Mouse (Mus musculus): Measurements from ENCODE around the gene Gm34302. TPM values are rescaled to one million over a fixed set of nuclear protein-coding genes. Genes with fewer than 3 reads are reported as not detected.

Gm34302 gene
- polyA plus RNA-seq, 1 experiment from 2014 or later, result not detected

- no peaks in the 10 kb centered on the region for H3K27me3 ChIP-seq (ENCODE audit: control insufficient read depth, insufficient read depth, low read depth, low read length)
- H3K4me1 ChIP-seq (ENCODE audit: control insufficient read depth, low read depth, low read length), result no peaks in the 10 kb centered on the region
- H3K9ac ChIP-seq (ENCODE audit: low read depth, low read length), result no peak overlapping the region
- WGBS (ENCODE audit: insufficient replicate concordance), result 56% methylated on average over 4 of the region's 4 CpGs
- H3K4me2 ChIP-seq (ENCODE audit: low read depth, low read length), result no peak overlapping the region
- H3K9me3 ChIP-seq (replicated peaks; ENCODE audit: control insufficient read depth, low read length), result no peaks in the 10 kb centered on the region
- no peaks in the 10 kb centered on the region for H3K36me3 ChIP-seq (ENCODE audit: control insufficient read depth, insufficient read depth)
- no peak for ATAC-seq (ENCODE audit: low read depth)
- H3K27ac ChIP-seq (ENCODE audit: low read length), result no peak overlapping the region
- H3K4me3 ChIP-seq (ENCODE audit: low read depth, low read length), result no peak overlapping the region
These were observed 9.9 kb upstream of the Gm34302 start for GRCm38 (mm10) chr3:63493563-63493962.

DNA sequence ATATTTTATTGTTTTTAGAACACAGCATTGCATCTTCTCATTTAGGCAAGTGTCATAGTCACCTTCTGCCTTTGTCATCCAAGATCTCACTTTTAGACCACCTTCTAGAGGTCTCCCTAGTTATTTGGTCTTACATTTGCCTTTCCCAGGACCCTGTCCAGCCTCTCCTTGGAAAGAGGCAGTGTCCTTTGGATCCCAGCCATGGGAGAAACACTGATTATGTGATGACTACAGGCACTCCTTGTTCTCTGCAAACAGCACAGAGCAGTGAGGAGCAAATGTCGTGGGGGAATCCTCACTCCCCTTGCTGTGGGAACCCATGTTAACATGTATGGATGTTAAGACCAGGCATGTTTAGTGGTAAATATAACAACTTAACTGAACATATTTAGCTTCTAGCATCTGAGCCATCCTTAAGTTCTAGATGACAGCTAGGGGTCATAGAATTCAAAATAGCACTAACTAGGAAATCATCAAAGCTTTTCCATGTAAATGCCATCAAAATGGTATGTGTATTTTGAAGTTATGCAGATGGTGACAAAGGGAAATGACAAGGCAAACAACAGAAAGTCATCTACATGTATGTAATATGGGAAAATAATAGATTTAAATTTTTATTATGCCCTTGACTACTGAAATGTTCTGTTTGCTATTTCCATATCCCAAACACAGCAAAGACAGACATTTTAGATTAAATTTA lies 43.1 kb downstream of the Gm34302 start:
- no peak for ATAC-seq (ENCODE audit: low read depth)
- Histone ChIP-seq H3K4me3 (ENCODE audit: low read depth, low read length) (no peak overlapping the region), H3K4me1 (ENCODE audit: control insufficient read depth, low read depth, low read length) (no peaks in the 10 kb centered on the region), H3K9me3 (replicated peaks; ENCODE audit: control insufficient read depth, low read length) (no peaks in the 10 kb centered on the region), H3K9ac (ENCODE audit: low read depth, low read length) (no peak overlapping the region), H3K4me2 (ENCODE audit: low read depth, low read length) (no peak overlapping the region), H3K27me3 (ENCODE audit: control insufficient read depth, insufficient read depth, low read depth, low read length) (no peaks in the 10 kb centered on the region), H3K27ac (ENCODE audit: low read length) (no peak overlapping the region), H3K36me3 (ENCODE audit: control insufficient read depth, insufficient read depth) (no peaks in the 10 kb centered on the region)
- WGBS (ENCODE audit: insufficient replicate concordance), result 43% methylated on average over 1 of the region's 1 CpGs

GRCm38 (mm10) chr3:63439738-63440137 lies 43.9 kb downstream of the Gm34302 start:
- H3K9me3 ChIP-seq (replicated peaks; ENCODE audit: control insufficient read depth, low read length), result no peaks in the 10 kb centered on the region
- H3K4me3 ChIP-seq (ENCODE audit: low read depth, low read length), result no peak overlapping the region
- H3K36me3 ChIP-seq (ENCODE audit: control insufficient read depth, insufficient read depth), result no peaks in the 10 kb centered on the region
- H3K4me2 ChIP-seq (ENCODE audit: low read depth, low read length), result no peak overlapping the region
- 56% methylated on average over 2 of the region's 2 CpGs for WGBS (ENCODE audit: insufficient replicate concordance)
- H3K9ac ChIP-seq (ENCODE audit: low read depth, low read length), result no peak overlapping the region
- H3K4me1 ChIP-seq (ENCODE audit: control insufficient read depth, low read depth, low read length), result no peaks in the 10 kb centered on the region
- ATAC-seq (ENCODE audit: low read depth), result no peak
- no peak overlapping the region for H3K27ac ChIP-seq (ENCODE audit: low read length)
- no peaks in the 10 kb centered on the region for H3K27me3 ChIP-seq (ENCODE audit: control insufficient read depth, insufficient read depth, low read depth, low read length)

- WGBS (ENCODE audit: insufficient replicate concordance), result 72% methylated on average over 3 of the region's 3 CpGs
- Histone ChIP-seq H3K4me3 (ENCODE audit: low read depth, low read length) (no peak overlapping the region), H3K27ac (ENCODE audit: low read length) (no peak overlapping the region), H3K36me3 (ENCODE audit: control insufficient read depth, insufficient read depth) (no peaks in the 10 kb centered on the region), H3K9ac (ENCODE audit: low read depth, low read length) (no peak overlapping the region), H3K4me2 (ENCODE audit: low read depth, low read length) (no peak overlapping the region), H3K4me1 (ENCODE audit: control insufficient read depth, low read depth, low read length) (no peaks in the 10 kb centered on the region), H3K27me3 (ENCODE audit: control insufficient read depth, insufficient read depth, low read depth, low read length) (no peaks in the 10 kb centered on the region), H3K9me3 (replicated peaks; ENCODE audit: control insufficient read depth, low read length) (no peaks in the 10 kb centered on the region)
- ATAC-seq (ENCODE audit: low read depth), result no peak
These were observed 44.8 kb downstream of the Gm34302 start for GRCm38 (mm10) chr3:63438898-63439297.

Other genes with a start within 250 kb of the Gm34302 start
- gene Mme, start 242.3 kb downstream of the Gm34302 start, polyA plus RNA-seq (2015; fragmentation: Nextera tagmentation; extraction: Ambion mirVana), result 0.02 and 0.55 TPM in 2 replicates

All from liver, embryonic 16.5 days (tissue).